Mouse (Mus musculus): ENCODE measurements around the gene Tpcn2. TPM values are rescaled to one million over a fixed set of nuclear protein-coding genes. Genes with fewer than 3 reads are reported as not detected.

The Tpcn2 gene
- total and polyA plus RNA-seq, 3 experiments: 1.9 to 7.9 (median 3.0) TPM

DNA sequence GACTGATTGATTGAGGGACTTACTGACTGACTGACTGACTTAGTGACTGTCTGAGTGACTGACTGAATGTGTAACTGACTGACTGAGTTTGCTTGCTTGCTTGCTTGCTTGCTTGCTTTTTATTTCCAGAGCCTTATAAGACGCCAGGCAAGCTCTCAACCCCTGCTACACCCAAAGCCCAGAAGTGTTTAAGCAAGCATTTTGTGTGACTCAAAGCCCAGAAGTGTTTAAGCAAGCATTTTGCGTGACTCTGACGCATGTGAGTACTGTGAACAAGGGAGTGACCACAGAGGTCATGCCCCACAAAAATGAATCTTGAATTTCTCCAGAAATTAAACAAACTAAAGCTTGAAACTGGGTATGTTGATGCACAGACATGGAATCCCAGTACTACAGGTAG is 482 bp upstream of the Tpcn2 start:
- no peaks in the 10 kb centered on the region for H3K36me3 ChIP-seq (ENCODE audit: control insufficient read depth, insufficient read depth, low read length)
- H3K9ac ChIP-seq (ENCODE audit: low read depth, low read length): 0 out of 2 replicates have a peak overlapping the region, but pooled peaks have one; percentile 14
- DNase-seq: no peak
- intact Hi-C loops (cut with DNase I): no loop called here
- TF ChIP-seq CTCF (IDR thresholded peaks at IDR 0.05) (no peak), POLR2A (IDR thresholded peaks at IDR 0.05; ENCODE audit: insufficient read depth, low read depth, low read length) (no peak), EP300 (IDR thresholded peaks at IDR 0.05; ENCODE audit: insufficient read depth, low read depth, low read length) (no peak)
- H3K79me2 ChIP-seq (replicated peaks; ENCODE audit: control insufficient read depth, insufficient read depth, low read length): no peaks in the 10 kb centered on the region
- WGBS: 54% methylated on average over 3 of the region's 3 CpGs
- H3K27ac ChIP-seq: no peak overlapping the region
- no peak overlapping the region for H3K4me3 ChIP-seq
- H3K4me1 ChIP-seq (ENCODE audit: control insufficient read depth, insufficient read depth, low read length): peaks cover 4% of the 10 kb centered on the region
- H3K27me3 ChIP-seq (ENCODE audit: control insufficient read depth, insufficient read depth, low read length): no peaks in the 10 kb centered on the region

DNA sequence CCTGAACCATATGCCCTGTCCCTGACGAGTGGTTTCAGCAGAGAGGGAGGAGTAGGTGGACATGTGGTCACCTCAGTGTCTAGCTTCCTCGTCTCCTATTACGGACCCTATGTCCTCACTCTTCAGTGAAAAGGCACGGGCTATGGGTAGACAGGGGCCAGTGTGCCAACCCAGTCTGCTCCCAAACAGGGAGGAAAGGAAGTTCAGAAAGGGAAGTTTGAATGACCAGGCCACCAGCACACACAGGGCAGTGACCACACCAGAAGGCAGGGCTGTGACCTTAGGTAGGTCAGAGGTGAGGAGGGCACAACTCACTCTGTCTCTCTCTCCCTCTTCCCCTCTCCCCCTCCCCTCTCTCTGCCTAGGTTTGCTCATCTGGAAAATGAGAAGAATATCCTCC is 770 bp downstream of the Tpcn2 start:
- H3K27ac ChIP-seq: peak overlapping the region; percentile 75

DNA sequence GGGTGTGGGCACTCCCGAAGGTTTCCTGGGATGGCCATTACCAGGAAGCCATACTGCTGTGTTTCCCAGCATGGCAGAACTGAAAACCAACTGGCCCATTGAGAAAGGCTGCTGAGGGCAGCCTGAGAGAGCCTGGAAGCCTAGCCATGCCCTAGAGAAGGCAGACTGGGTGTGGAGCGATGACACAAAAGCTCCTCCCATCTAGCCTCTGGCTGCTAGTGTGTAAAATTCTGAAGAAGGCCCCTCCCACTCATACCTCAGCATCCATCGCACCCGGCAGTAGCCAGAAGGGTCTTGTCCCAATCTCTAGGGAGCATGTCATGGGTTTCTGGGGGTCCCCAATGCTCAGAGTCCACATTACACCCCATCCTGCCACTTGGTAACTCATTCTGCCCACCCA is 2.4 kb downstream of the Tpcn2 start:
- Histone ChIP-seq H3K9ac (ENCODE audit: low read depth, low read length) (no peak overlapping the region), H3K27me3 (ENCODE audit: control insufficient read depth, insufficient read depth, low read length) (no peaks in the 10 kb centered on the region), H3K4me3 (no peak overlapping the region), H3K27ac (no peak overlapping the region), H3K4me1 (ENCODE audit: control insufficient read depth, insufficient read depth, low read length) (peaks cover 4% of the 10 kb centered on the region), H3K36me3 (ENCODE audit: control insufficient read depth, insufficient read depth, low read length) (no peaks in the 10 kb centered on the region), H3K79me2 (replicated peaks; ENCODE audit: control insufficient read depth, insufficient read depth, low read length) (no peaks in the 10 kb centered on the region)
- intact Hi-C loops (cut with DNase I): no loop called here
- TF ChIP-seq CTCF (IDR thresholded peaks at IDR 0.05): no peak
- TF ChIP-seq POLR2A (IDR thresholded peaks at IDR 0.05; ENCODE audit: insufficient read depth, low read depth, low read length): no peak
- no peak for TF ChIP-seq EP300 (IDR thresholded peaks at IDR 0.05; ENCODE audit: insufficient read depth, low read depth, low read length)
- 89% methylated on average over 4 of the region's 4 CpGs for WGBS
- DNase-seq: no peak

More for the DNA sequence above, 770 bp downstream of the Tpcn2 start:
- Histone ChIP-seq H3K27me3 (ENCODE audit: control insufficient read depth, insufficient read depth, low read length) (no peaks in the 10 kb centered on the region), H3K4me3 (peak overlapping the region; percentile 84), H3K36me3 (ENCODE audit: control insufficient read depth, insufficient read depth, low read length) (no peaks in the 10 kb centered on the region), H3K79me2 (replicated peaks; ENCODE audit: control insufficient read depth, insufficient read depth, low read length) (no peaks in the 10 kb centered on the region), H3K9ac (ENCODE audit: low read depth, low read length) (peak overlapping the region; percentile 56), H3K4me1 (ENCODE audit: control insufficient read depth, insufficient read depth, low read length) (peaks cover 4% of the 10 kb centered on the region)
- intact Hi-C loops (cut with DNase I): loop anchor here (2.0 kb wide), 1 partner anchor 30 kb away; no protein-coding TSS in a partner anchor
- no peak for TF ChIP-seq EP300 (IDR thresholded peaks at IDR 0.05; ENCODE audit: insufficient read depth, low read depth, low read length)
- no peak for TF ChIP-seq POLR2A (IDR thresholded peaks at IDR 0.05; ENCODE audit: insufficient read depth, low read depth, low read length)
- TF ChIP-seq CTCF (IDR thresholded peaks at IDR 0.05): no peak
- 54% methylated on average over 4 of the region's 4 CpGs for WGBS
- DNase-seq: no peak

DNA sequence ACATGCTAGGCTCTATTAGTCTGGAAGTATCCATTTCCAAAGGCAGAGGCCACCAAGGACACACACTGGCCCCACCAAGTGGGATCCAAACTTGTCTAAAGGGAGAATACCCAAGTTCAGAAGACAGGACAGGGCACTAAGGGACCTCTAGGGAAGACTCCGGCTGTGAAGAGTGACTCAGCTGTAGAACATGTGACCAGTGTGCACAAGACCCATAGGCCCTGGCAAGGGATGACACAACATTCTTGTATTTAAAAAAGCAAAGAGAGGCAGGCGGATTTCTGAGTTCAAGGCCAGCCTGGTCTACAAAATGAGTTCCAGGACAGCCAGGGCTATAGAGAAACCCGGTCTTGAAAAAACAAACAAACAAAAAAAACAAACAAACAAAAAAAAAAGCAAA is 8.3 kb downstream of the Tpcn2 start:
- WGBS: 86% methylated on average over 3 of the region's 3 CpGs
- TF ChIP-seq CTCF (IDR thresholded peaks at IDR 0.05): no peak
- no peak for TF ChIP-seq POLR2A (IDR thresholded peaks at IDR 0.05; ENCODE audit: insufficient read depth, low read depth, low read length)
- TF ChIP-seq EP300 (IDR thresholded peaks at IDR 0.05; ENCODE audit: insufficient read depth, low read depth, low read length): no peak
- no peak overlapping the region for H3K27ac ChIP-seq
- DNase-seq: no peak
- H3K9ac ChIP-seq (ENCODE audit: low read depth, low read length): no peak overlapping the region
- H3K79me2 ChIP-seq (replicated peaks; ENCODE audit: control insufficient read depth, insufficient read depth, low read length): no peaks in the 10 kb centered on the region
- H3K4me3 ChIP-seq: no peak overlapping the region
- no peaks in the 10 kb centered on the region for H3K36me3 ChIP-seq (ENCODE audit: control insufficient read depth, insufficient read depth, low read length)
- intact Hi-C loops (cut with DNase I): no loop called here
- H3K27me3 ChIP-seq (ENCODE audit: control insufficient read depth, insufficient read depth, low read length): no peaks in the 10 kb centered on the region
- no peaks in the 10 kb centered on the region for H3K4me1 ChIP-seq (ENCODE audit: control insufficient read depth, insufficient read depth, low read length)

DNA sequence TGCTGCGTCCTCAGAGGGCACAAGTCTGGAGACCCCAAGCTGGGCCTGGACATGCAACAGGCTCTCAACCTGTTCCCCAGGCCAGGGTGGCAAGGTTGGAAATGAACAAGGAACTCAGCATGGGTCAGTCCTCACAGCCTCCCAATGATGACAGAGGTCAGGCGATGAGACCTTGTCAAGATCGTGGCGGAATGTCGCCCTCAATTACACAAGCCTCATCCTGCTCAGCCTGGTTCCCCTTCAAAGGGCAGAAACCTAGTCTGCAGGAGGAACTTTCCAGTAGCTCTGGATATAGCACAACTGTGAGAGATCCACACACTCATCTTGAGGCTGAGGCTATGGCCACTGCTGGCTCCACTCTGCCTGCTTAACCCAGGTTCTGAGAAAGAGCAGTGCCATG is 12.9 kb downstream of the Tpcn2 start:
- intact Hi-C loops (cut with DNase I): no loop called here
- Histone ChIP-seq H3K27ac (no peak overlapping the region), H3K79me2 (replicated peaks; ENCODE audit: control insufficient read depth, insufficient read depth, low read length) (no peaks in the 10 kb centered on the region), H3K36me3 (ENCODE audit: control insufficient read depth, insufficient read depth, low read length) (no peaks in the 10 kb centered on the region), H3K27me3 (ENCODE audit: control insufficient read depth, insufficient read depth, low read length) (no peaks in the 10 kb centered on the region), H3K9ac (ENCODE audit: low read depth, low read length) (no peak overlapping the region), H3K4me3 (no peak overlapping the region), H3K4me1 (ENCODE audit: control insufficient read depth, insufficient read depth, low read length) (no peaks in the 10 kb centered on the region)
- no peak for DNase-seq
- TF ChIP-seq EP300 (IDR thresholded peaks at IDR 0.05; ENCODE audit: insufficient read depth, low read depth, low read length) (no peak), POLR2A (IDR thresholded peaks at IDR 0.05; ENCODE audit: insufficient read depth, low read depth, low read length) (no peak), CTCF (IDR thresholded peaks at IDR 0.05) (no peak)
- WGBS: 96% methylated on average over 5 of the region's 5 CpGs

DNA sequence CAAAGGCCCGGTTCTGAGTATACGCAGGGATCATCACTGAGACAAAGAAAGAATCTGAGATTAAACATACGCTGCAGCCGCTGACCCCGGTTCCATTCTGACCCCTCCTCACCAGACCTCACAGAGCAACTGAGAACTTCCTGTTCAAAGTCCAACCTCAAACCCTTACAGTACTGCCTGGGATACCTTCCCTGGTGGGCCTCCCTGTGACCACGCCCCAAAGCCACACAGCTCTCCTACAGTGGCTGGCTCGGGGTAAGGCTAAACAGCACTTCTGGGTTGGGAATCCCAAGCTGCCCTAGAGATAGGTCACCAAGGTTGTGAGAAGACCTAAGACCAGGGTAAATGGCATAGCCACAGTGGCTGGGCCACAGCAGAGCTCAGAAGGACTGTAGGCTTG is 14.9 kb downstream of the Tpcn2 start:
- Histone ChIP-seq H3K27ac (no peak overlapping the region), H3K4me3 (no peak overlapping the region), H3K79me2 (replicated peaks; ENCODE audit: control insufficient read depth, insufficient read depth, low read length) (no peaks in the 10 kb centered on the region), H3K36me3 (ENCODE audit: control insufficient read depth, insufficient read depth, low read length) (no peaks in the 10 kb centered on the region), H3K9ac (ENCODE audit: low read depth, low read length) (no peak overlapping the region), H3K4me1 (ENCODE audit: control insufficient read depth, insufficient read depth, low read length) (peaks cover 2% of the 10 kb centered on the region), H3K27me3 (ENCODE audit: control insufficient read depth, insufficient read depth, low read length) (no peaks in the 10 kb centered on the region)
- intact Hi-C loops (cut with DNase I): no loop called here
- 94% methylated on average over 7 of the region's 7 CpGs for WGBS
- TF ChIP-seq CTCF (IDR thresholded peaks at IDR 0.05) (no peak), POLR2A (IDR thresholded peaks at IDR 0.05; ENCODE audit: insufficient read depth, low read depth, low read length) (no peak), EP300 (IDR thresholded peaks at IDR 0.05; ENCODE audit: insufficient read depth, low read depth, low read length) (no peak)
- DNase-seq: no peak

Data from heart, adult 2 months (tissue).